Mouse (Mus musculus): ENCODE measurements around the gene Prkcb. TPM values are rescaled to one million over a fixed set of nuclear protein-coding genes. Genes with fewer than 3 reads are reported as not detected.

The Prkcb gene
- polyA plus RNA-seq, 1 experiment from 2014 or later = 119 TPM

GRCm38 (mm10) chr7:122292151-122292550 is 3.6 kb downstream of the Prkcb start:
- H3K9me3 ChIP-seq = no peaks in the 10 kb centered on the region
- WGBS = 46% methylated on average over 7 of the region's 7 CpGs
- no peak overlapping the region for H3K4me2 ChIP-seq

GRCm38 (mm10) chr7:122294111-122294510 is 5.6 kb downstream of the Prkcb start:
- H3K4me2 ChIP-seq = no peak overlapping the region
- ATAC-seq (ENCODE audit: low FRiP score, low read depth) = no peak
- H3K4me3 ChIP-seq = no peak overlapping the region
- no peaks in the 10 kb centered on the region for H3K36me3 ChIP-seq
- H3K27me3 ChIP-seq = no peaks in the 10 kb centered on the region
- WGBS = 85% methylated on average over 7 of the region's 7 CpGs
- peaks cover 28% of the 10 kb centered on the region for H3K4me1 ChIP-seq (replicated peaks)
- H3K27ac ChIP-seq (replicated peaks) = no peak overlapping the region
- H3K9ac ChIP-seq = no peak overlapping the region
- H3K9me3 ChIP-seq = no peaks in the 10 kb centered on the region

More at GRCm38 (mm10) chr7:122292151-122292550, 3.6 kb downstream of the Prkcb start:
- Histone ChIP-seq H3K4me3 (no peak overlapping the region), H3K4me1 (replicated peaks) (peaks cover 38% of the 10 kb centered on the region), H3K36me3 (no peaks in the 10 kb centered on the region), H3K27ac (replicated peaks) (no peak overlapping the region), H3K9ac (no peak overlapping the region), H3K27me3 (no peaks in the 10 kb centered on the region)
- ATAC-seq (ENCODE audit: low FRiP score, low read depth) = no peak

- no peak overlapping the region for H3K4me3 ChIP-seq
- H3K9me3 ChIP-seq = no peaks in the 10 kb centered on the region
- ATAC-seq (ENCODE audit: low FRiP score, low read depth) = no peak
- 90% methylated on average over 4 of the region's 4 CpGs for WGBS
- no peak overlapping the region for H3K4me2 ChIP-seq
- H3K4me1 ChIP-seq (replicated peaks) = peaks cover 17% of the 10 kb centered on the region
- no peak overlapping the region for H3K27ac ChIP-seq (replicated peaks)
- H3K9ac ChIP-seq = no peak overlapping the region
- no peaks in the 10 kb centered on the region for H3K36me3 ChIP-seq
- H3K27me3 ChIP-seq = no peaks in the 10 kb centered on the region
Observed at GRCm38 (mm10) chr7:122295363-122295762, 6.8 kb downstream of the Prkcb start.

- no peak for ATAC-seq (ENCODE audit: low FRiP score, low read depth)
- 79% methylated on average over 1 of the region's 1 CpGs for WGBS
- no peaks in the 10 kb centered on the region for H3K9me3 ChIP-seq
Observed at GRCm38 (mm10) chr7:122296331-122296730, 7.8 kb downstream of the Prkcb start.

GRCm38 (mm10) chr7:122296805-122297204 is 8.3 kb downstream of the Prkcb start:
- Histone ChIP-seq H3K9ac (no peak overlapping the region), H3K4me2 (no peak overlapping the region), H3K27me3 (no peaks in the 10 kb centered on the region), H3K9me3 (no peaks in the 10 kb centered on the region), H3K4me3 (no peak overlapping the region), H3K4me1 (replicated peaks) (peaks cover 6% of the 10 kb centered on the region; the same call in 1 of the 2 replicates), H3K36me3 (no peaks in the 10 kb centered on the region), H3K27ac (replicated peaks) (no peak overlapping the region)
- 86% methylated on average over 3 of the region's 3 CpGs for WGBS
- ATAC-seq (ENCODE audit: low FRiP score, low read depth) = no peak

More at GRCm38 (mm10) chr7:122296331-122296730, 7.8 kb downstream of the Prkcb start:
- Histone ChIP-seq H3K36me3 (no peaks in the 10 kb centered on the region), H3K27me3 (no peaks in the 10 kb centered on the region), H3K4me3 (no peak overlapping the region), H3K27ac (replicated peaks) (no peak overlapping the region), H3K4me1 (replicated peaks) (peaks cover 9% of the 10 kb centered on the region; the same call in 1 of the 2 replicates), H3K4me2 (no peak overlapping the region), H3K9ac (no peak overlapping the region)

- no peak overlapping the region for H3K9ac ChIP-seq
- no peak overlapping the region for H3K27ac ChIP-seq (replicated peaks)
- no peaks in the 10 kb centered on the region for H3K9me3 ChIP-seq
- no peak overlapping the region for H3K4me3 ChIP-seq
- no peaks in the 10 kb centered on the region for H3K27me3 ChIP-seq
- no peak for ATAC-seq (ENCODE audit: low FRiP score, low read depth)
- no peak overlapping the region for H3K4me2 ChIP-seq
- WGBS = 60% methylated on average over 3 of the region's 3 CpGs
- H3K4me1 ChIP-seq (replicated peaks) = no peaks in the 10 kb centered on the region
- H3K36me3 ChIP-seq = no peaks in the 10 kb centered on the region
Observed at GRCm38 (mm10) chr7:122297627-122298026, 9.1 kb downstream of the Prkcb start.

- Histone ChIP-seq H3K4me3 (no peak overlapping the region), H3K36me3 (no peaks in the 10 kb centered on the region), H3K9me3 (no peaks in the 10 kb centered on the region), H3K4me1 (replicated peaks) (peaks cover under 1% of the 10 kb centered on the region), H3K9ac (no peak overlapping the region), H3K27me3 (no peaks in the 10 kb centered on the region), H3K4me2 (no peak overlapping the region), H3K27ac (replicated peaks) (no peak overlapping the region)
- ATAC-seq (ENCODE audit: low FRiP score, low read depth) = no peak
- 91% methylated on average over 2 of the region's 2 CpGs for WGBS
Observed at GRCm38 (mm10) chr7:122298715-122299114, 10.2 kb downstream of the Prkcb start.

GRCm38 (mm10) chr7:122300538-122300937 is 12.0 kb downstream of the Prkcb start:
- Histone ChIP-seq H3K4me2 (no peak overlapping the region), H3K4me3 (no peak overlapping the region), H3K9ac (no peak overlapping the region), H3K36me3 (no peaks in the 10 kb centered on the region), H3K27ac (replicated peaks) (no peak overlapping the region), H3K4me1 (replicated peaks) (peaks cover 4% of the 10 kb centered on the region), H3K27me3 (no peaks in the 10 kb centered on the region), H3K9me3 (no peaks in the 10 kb centered on the region)
- no peak for ATAC-seq (ENCODE audit: low FRiP score, low read depth)
- WGBS = 64% methylated on average over 4 of the region's 4 CpGs

- peaks cover 4% of the 10 kb centered on the region for H3K4me1 ChIP-seq (replicated peaks)
- no peak for ATAC-seq (ENCODE audit: low FRiP score, low read depth)
- no peaks in the 10 kb centered on the region for H3K27me3 ChIP-seq
- H3K4me2 ChIP-seq = no peak overlapping the region
- no peaks in the 10 kb centered on the region for H3K36me3 ChIP-seq
- H3K9ac ChIP-seq = no peak overlapping the region
- no peak overlapping the region for H3K27ac ChIP-seq (replicated peaks)
- WGBS = 91% methylated on average over 6 of the region's 6 CpGs
- no peaks in the 10 kb centered on the region for H3K9me3 ChIP-seq
- no peak overlapping the region for H3K4me3 ChIP-seq
Observed at GRCm38 (mm10) chr7:122302538-122302937, 14.0 kb downstream of the Prkcb start.

- Histone ChIP-seq H3K36me3 (no peaks in the 10 kb centered on the region), H3K9ac (no peak overlapping the region), H3K4me3 (no peak overlapping the region), H3K9me3 (no peaks in the 10 kb centered on the region), H3K27me3 (no peaks in the 10 kb centered on the region), H3K4me2 (no peak overlapping the region), H3K4me1 (replicated peaks) (peaks cover 4% of the 10 kb centered on the region), H3K27ac (replicated peaks) (no peak overlapping the region)
- 51% methylated on average over 3 of the region's 3 CpGs for WGBS
- ATAC-seq (ENCODE audit: low FRiP score, low read depth) = peak; percentile 34; the same call in 1 of the 2 replicates
Observed at GRCm38 (mm10) chr7:122303988-122304387, 15.4 kb downstream of the Prkcb start.

- Histone ChIP-seq H3K4me1 (replicated peaks) (peaks cover 4% of the 10 kb centered on the region), H3K27ac (replicated peaks) (no peak overlapping the region), H3K4me3 (no peak overlapping the region), H3K36me3 (no peaks in the 10 kb centered on the region), H3K27me3 (no peaks in the 10 kb centered on the region), H3K9me3 (no peaks in the 10 kb centered on the region), H3K4me2 (no peak overlapping the region), H3K9ac (no peak overlapping the region)
- ATAC-seq (ENCODE audit: low FRiP score, low read depth) = no peak
- 73% methylated on average over 2 of the region's 2 CpGs for WGBS
Observed at GRCm38 (mm10) chr7:122304521-122304920, 16.0 kb downstream of the Prkcb start.

GRCm38 (mm10) chr7:122307241-122307640 is 18.7 kb downstream of the Prkcb start:
- Histone ChIP-seq H3K4me2 (no peak overlapping the region), H3K4me1 (replicated peaks) (peaks cover 6% of the 10 kb centered on the region), H3K4me3 (no peak overlapping the region), H3K9ac (no peak overlapping the region), H3K27me3 (no peaks in the 10 kb centered on the region), H3K27ac (replicated peaks) (no peak overlapping the region), H3K9me3 (no peaks in the 10 kb centered on the region), H3K36me3 (no peaks in the 10 kb centered on the region)
- WGBS = 90% methylated on average over 9 of the region's 9 CpGs
- ATAC-seq (ENCODE audit: low FRiP score, low read depth) = no peak

- Histone ChIP-seq H3K4me1 (replicated peaks) (peaks cover 8% of the 10 kb centered on the region), H3K27me3 (no peaks in the 10 kb centered on the region), H3K4me3 (no peak overlapping the region), H3K4me2 (no peak overlapping the region), H3K36me3 (no peaks in the 10 kb centered on the region), H3K9ac (no peak overlapping the region), H3K9me3 (no peaks in the 10 kb centered on the region), H3K27ac (replicated peaks) (no peak overlapping the region)
- 88% methylated on average over 5 of the region's 5 CpGs for WGBS
- ATAC-seq (ENCODE audit: low FRiP score, low read depth) = no peak
Observed at GRCm38 (mm10) chr7:122308661-122309060, 20.1 kb downstream of the Prkcb start.
